Mouse (Mus musculus) adrenal gland, adult 10 weeks (tissue): ENCODE data around the gene Rhot2. TPM values are rescaled to one million over a fixed set of nuclear protein-coding genes. Genes with fewer than 3 reads are reported as not detected.

Source experiments
- polyA plus RNA-seq: library from polyadenylated mRNA; stranded (reverse); fragments of 350-450 nt; fragmentation: Illumina TruSeq; extraction: RNeasy Lipid Tissue Mini Kit (QIAGEN cat#74804); gene quantifications from one replicate; pipeline ENCODE4 v1.2.3, GENCODE M21; 2014; ENCODE audit warnings: low read depth, low replicate concordance

Gene Rhot2
- polyA plus RNA-seq, 1 experiment from 2014 or later = 19.9 TPM

Other genes starting within 250 kb of the Rhot2 start
- not detected for gene Gng13, start 127.7 kb downstream of the Rhot2 start, polyA plus RNA-seq
- not detected for gene Chtf18, start 117.4 kb downstream of the Rhot2 start, polyA plus RNA-seq
- gene Rpusd1, start 117.2 kb downstream of the Rhot2 start, polyA plus RNA-seq = not detected
- gene Mslnl, start 108.8 kb downstream of the Rhot2 start, polyA plus RNA-seq = not detected
- not detected for gene Msln, start 90.5 kb downstream of the Rhot2 start, polyA plus RNA-seq
- gene Narfl, start 71.1 kb downstream of the Rhot2 start, polyA plus RNA-seq = 3.4 TPM
- gene Haghl, start 59.2 kb downstream of the Rhot2 start, polyA plus RNA-seq = 0.64 TPM
- not detected for gene Ccdc78, start 58.3 kb downstream of the Rhot2 start, polyA plus RNA-seq
- gene Fam173a, start 52.0 kb downstream of the Rhot2 start, polyA plus RNA-seq = 0.52 TPM
- 1.1 TPM for gene AC134908.4, start 49.2 kb downstream of the Rhot2 start, polyA plus RNA-seq
- 0.17 TPM for gene Metrn, start 47.7 kb downstream of the Rhot2 start, polyA plus RNA-seq
- gene Fbxl16, start 35.8 kb downstream of the Rhot2 start, polyA plus RNA-seq = 15.0 TPM
- 0.47 TPM for gene Wdr24, start 21.2 kb downstream of the Rhot2 start, polyA plus RNA-seq
- 3.6 TPM for gene Jmjd8, start 16.0 kb downstream of the Rhot2 start, polyA plus RNA-seq
- gene Stub1, start 11.4 kb downstream of the Rhot2 start, polyA plus RNA-seq = 8.2 TPM
- gene Rhbdl1, start 7.6 kb downstream of the Rhot2 start, polyA plus RNA-seq = not detected
- not detected for gene Gm20683, start 3.1 kb downstream of the Rhot2 start, polyA plus RNA-seq
- 2.5 TPM for gene Wdr90, start 16.6 kb upstream of the Rhot2 start, polyA plus RNA-seq
- 5.5 TPM for gene Mcrip2, start 23.9 kb upstream of the Rhot2 start, polyA plus RNA-seq
- 24.4 TPM for gene Mettl26, start 30.2 kb upstream of the Rhot2 start, polyA plus RNA-seq
- gene Wfikkn1, start 36.0 kb upstream of the Rhot2 start, polyA plus RNA-seq = not detected
- 2.7 TPM for gene Rab40c, start 74.9 kb upstream of the Rhot2 start, polyA plus RNA-seq
- 41.2 TPM for gene Pigq, start 100.1 kb upstream of the Rhot2 start, polyA plus RNA-seq
- not detected for gene Nhlrc4, start 100.1 kb upstream of the Rhot2 start, polyA plus RNA-seq
- not detected for gene A930017K11Rik, start 107.7 kb upstream of the Rhot2 start, polyA plus RNA-seq
- 0.41 TPM for gene Capn15, start 140.9 kb upstream of the Rhot2 start, polyA plus RNA-seq
- gene Rab11fip3, start 224.7 kb upstream of the Rhot2 start, polyA plus RNA-seq = 2.3 TPM
- 24.1 TPM for gene Decr2, start 245.5 kb upstream of the Rhot2 start, polyA plus RNA-seq